Mouse (Mus musculus): ENCODE measurements around the gene Ppfibp1.

Ppfibp1 gene

GRCm38 (mm10) chr6:146883426-146883825, 4.9 kb upstream of the Ppfibp1 start:
- no peak for DNase-seq

GRCm38 (mm10) chr6:146884171-146884570, 4.1 kb upstream of the Ppfibp1 start:
- no peak for DNase-seq

- no peak for DNase-seq
These were observed 3.4 kb upstream of the Ppfibp1 start for GRCm38 (mm10) chr6:146884851-146885250.

DNA sequence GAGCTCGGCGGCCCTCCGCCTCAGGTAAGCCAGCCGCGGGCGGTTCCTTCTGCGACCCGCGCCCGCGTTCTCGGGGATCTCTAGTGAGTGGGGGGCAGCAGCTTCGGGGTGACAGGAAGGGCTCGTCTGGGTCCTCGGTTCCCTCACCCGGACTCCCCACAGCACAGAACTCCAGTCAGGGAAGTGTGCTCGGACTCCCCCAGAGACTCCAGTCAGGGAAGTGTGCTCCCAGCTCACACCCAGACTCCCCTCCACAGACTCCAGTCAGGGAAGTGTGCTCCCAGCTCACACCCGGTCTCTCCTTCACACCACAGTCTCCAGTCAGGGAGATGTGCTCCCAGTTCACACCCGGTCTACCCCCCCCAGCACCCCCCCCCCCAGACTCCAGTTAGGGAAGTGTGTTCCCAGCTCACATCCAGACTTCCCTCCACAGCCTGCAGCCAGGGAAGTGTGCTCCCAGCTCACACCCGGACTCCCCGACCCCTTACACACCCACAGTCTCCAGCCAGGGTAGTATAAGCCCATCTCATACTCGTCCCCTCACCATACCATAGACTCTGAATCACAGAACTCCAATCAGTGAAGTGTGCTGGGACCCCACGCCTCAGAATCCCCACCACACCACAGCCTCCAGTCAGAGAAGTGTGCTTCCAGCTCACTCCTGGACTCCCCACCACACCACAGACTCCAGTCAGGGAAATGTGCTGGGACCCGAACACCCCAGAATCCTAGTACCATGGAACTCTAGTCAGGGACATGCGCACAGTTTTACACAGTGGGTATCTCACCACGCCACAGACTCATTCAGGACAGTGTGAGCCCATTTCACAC, 588 bp downstream of the Ppfibp1 start:
- no peak for DNase-seq

- no peak for DNase-seq
These were observed 1.9 kb downstream of the Ppfibp1 start for GRCm38 (mm10) chr6:146890215-146890614.

GRCm38 (mm10) chr6:146890633-146891032, 2.3 kb downstream of the Ppfibp1 start:
- no peak for DNase-seq

DNA sequence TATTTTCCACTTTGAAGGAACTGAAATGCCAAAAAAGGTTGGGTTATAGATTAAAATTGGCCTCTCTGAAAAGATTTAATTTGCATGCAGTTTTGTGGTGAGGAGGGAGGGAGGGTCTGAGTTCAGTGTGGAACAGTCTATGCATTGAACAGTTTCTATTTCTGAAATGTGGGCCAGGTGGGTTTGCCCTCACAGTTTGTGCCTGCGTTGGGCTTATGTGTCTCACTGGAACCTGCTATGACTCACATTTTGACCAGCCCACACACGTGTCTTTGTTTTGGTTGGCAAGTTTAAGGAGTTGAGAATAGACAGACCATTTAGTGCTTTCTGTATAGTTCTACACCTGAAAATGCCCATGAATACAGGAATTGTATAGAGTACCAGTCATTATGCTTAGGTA, 5.6 kb downstream of the Ppfibp1 start:
- DNase-seq = no peak

- no peak for DNase-seq
These were observed 10.4 kb downstream of the Ppfibp1 start for GRCm38 (mm10) chr6:146898709-146899108.

- no peak for DNase-seq
These were observed 11.4 kb downstream of the Ppfibp1 start for GRCm38 (mm10) chr6:146899647-146900046.

- no peak for DNase-seq
These were observed 13.6 kb downstream of the Ppfibp1 start for GRCm38 (mm10) chr6:146901929-146902328.

- DNase-seq = no peak
These were observed 15.3 kb downstream of the Ppfibp1 start for GRCm38 (mm10) chr6:146903632-146904031.

DNA sequence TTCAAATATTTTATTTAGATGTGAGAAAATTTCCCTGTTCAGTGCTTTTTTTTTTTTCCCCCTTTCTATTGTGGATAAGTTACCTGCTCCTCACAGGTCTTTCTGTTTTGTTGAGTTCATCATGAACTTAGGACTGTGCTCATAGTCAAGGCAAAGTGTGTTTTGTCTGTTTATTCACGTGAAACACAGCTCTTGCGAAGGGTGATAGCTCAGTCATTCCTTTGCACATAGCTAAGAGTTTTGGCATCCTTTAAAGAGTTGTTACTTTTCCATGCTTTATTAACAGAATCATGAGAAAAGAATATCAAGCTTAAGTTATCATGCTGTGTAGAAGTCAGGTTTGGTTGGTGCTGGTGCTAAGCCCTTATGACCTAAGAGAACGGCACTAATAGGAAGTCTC, 16.4 kb downstream of the Ppfibp1 start:
- no peak for DNase-seq

DNA sequence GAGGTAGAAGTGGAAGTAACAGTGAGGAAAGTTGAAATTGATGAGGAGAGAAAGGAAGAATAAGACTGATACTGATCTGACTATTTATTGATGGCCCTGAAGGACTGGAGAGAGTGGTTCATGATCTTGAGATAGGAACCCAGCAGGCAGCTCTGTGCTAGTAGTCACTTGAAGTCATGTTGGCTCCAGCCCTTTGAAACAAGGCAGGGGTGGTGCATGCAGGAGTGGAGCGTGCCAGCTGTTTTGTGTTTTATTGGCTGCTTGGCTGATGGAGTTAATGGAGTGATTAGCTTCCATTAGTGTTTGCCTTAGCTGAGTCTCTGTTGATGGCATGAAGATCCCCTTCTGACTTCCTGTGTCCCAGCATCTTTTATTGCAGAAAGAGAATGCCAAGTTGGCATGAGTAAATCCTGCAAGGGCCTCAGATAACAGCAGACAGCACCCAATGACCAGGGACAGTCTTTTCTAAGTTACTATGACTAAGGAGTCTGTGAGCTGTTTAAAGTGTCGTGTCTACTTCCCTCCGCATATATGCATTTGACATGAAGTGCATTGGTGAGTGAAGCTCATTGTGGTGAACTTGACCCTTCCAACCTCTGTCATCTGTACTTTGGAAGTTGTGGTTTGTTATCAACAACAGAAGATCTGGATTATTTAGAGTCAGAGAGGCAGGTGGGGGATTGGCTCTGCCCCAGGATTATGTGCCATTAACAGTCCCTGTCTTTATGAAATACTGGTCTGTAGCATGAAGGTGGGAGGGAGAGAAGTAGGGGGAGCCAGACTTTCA, 17.9 kb downstream of the Ppfibp1 start:
- DNase-seq = no peak

DNA sequence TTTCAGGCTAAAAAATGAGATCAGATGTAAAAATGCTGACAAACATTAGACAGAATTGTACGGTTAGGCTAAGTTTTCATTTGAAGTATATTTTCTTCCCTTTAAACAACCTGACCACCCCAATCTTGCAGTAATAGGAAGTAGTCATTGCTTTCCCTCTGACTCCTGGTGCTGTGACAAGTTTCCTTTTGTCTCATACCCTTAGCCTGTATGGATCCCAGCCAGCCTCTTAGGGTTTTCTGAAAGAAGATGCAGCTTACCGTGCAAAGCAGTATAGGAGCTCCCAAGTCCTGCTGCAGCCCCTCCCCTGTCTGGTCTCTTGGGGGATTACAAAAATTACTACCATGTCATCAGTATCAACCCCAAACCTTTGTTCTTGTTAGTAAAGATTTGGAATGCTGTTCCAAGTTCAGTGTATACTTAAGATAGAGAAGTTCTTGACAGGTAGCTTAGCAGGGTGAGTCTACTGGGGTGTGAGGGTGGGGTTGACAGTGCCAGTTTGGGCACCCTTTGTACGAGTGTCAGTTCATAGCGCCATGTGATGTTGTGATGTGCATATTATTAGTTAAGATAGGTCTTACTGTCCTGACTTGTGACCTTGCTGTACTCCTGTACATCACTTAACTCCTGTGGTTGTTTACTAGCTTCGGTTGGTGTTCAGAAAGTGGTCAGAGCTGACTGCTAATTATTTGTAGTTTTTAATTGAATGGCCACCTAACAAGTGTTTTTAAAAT, 18.9 kb downstream of the Ppfibp1 start:
- no peak for DNase-seq

- DNase-seq = no peak
These were observed 19.5 kb downstream of the Ppfibp1 start for GRCm38 (mm10) chr6:146907795-146908190.

GRCm38 (mm10) chr6:146908801-146909200, 20.5 kb downstream of the Ppfibp1 start:
- DNase-seq = no peak

DNA sequence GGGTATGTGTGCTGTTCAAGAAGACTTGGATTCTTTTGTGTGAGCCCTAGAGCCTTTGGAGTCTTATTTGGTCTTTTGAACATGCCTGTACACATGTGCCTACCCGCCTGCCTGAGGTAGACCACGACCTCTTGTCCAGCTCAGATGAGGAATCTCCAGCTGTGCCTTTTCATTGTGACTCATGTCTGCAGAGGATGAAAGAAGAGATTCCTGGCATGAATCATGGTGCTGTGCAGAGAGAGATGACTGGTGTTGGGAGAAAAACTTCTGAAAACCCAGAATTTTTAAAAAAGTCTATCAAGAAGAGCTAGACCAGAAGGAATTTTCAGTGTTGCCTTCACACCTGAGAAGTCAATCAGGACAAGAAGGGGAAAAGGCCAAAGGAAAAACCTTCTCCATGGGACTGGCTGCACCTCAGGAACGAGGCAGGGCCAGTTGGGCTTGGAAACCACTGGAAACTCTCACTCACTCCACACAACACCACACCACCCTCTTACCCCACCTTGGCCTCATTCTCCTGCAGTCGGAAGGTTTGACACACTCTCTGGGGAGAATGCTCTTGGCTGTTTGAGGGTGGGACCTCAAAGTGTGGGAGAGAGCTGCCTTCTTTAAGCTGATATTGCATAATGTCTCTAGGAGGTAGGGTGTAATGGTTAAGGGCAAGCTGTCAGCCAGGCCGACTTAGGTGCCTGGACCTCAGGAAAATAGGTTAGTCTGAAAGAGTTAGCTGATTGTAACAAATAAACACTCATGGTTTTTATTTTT, 21.6 kb downstream of the Ppfibp1 start:
- no peak for DNase-seq

- no peak for DNase-seq
These were observed 22.5 kb downstream of the Ppfibp1 start for GRCm38 (mm10) chr6:146910801-146911200.

DNA sequence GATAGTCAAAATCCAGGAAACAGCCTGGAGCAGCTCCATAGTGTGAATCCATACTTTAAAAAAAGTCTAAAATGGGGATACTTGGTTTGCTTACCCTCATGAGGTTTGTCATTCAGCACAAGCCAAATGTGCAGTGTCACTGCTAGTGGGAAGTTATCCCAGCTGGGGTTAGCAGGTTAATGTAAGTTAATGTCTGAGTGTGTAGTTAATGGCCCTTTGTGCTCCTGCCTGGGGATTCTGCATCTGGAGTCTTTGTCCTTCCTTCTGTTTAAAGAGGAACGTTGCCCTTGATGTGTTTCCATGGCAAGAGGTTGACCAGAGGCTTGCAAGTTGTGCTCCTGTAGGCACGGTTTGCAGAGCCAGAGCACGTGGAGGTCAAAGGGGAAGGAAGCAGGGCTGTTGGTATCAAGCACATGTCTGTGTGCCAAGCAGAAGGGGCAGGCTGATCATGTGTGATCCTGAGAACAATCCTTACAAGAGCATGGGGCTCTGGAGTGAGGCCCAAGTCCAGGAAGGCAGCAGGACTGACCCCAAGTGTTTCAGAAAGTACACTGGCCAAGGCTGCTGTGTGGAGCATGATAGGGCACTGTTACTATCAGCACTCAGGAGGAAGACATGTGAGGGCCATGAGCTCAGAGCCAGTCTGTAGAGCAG, 24.7 kb downstream of the Ppfibp1 start:
- no peak for DNase-seq

- DNase-seq = no peak
These were observed 25.4 kb downstream of the Ppfibp1 start for GRCm38 (mm10) chr6:146913489-146914198.

DNA sequence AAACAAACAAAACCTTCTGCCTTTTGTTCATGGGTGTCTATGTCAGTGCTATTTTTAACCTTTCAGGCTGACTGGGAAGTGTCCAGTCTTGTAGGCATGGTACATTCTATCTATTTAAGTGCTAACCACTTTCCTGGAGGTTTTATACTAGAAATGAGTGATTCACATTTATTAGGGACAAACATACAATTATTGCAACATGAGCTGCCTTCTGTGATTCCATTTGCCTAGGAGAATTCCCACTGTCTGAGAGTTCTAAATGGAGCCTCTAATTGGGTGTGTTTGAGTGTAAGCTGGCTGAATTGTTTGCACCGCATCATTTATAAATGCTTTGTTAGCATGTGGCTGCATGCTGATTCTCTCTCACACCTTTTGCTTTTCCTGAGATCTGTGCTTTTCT, 27.5 kb downstream of the Ppfibp1 start:
- no peak for DNase-seq

Data from cerebellum, adult 9-11 months (tissue).